Mouse (Mus musculus): ENCODE data around the gene Hunk.

GRCm38 (mm10) chr16:90490066-90490465 lies 104.3 kb downstream of the Hunk start:
- TF ChIP-seq CTCF (IDR thresholded peaks at IDR 0.05; ENCODE audit: borderline replicate concordance, extremely low read depth, insufficient read depth, insufficient read length) (no peak), POLR2A (IDR thresholded peaks at IDR 0.05; ENCODE audit: borderline replicate concordance, extremely low read depth, insufficient read depth, insufficient read length, poor library complexity, severe bottlenecking) (no peak)

Data from brain, embryonic 14.5 days (tissue).